Mouse (Mus musculus): ENCODE results near the gene 4430402I18Rik.

- TF ChIP-seq POLR2A (IDR thresholded peaks at IDR 0.05; ENCODE audit: low read depth, low read length) (no peak), GABPA (IDR thresholded peaks at IDR 0.05; ENCODE audit: insufficient replicate concordance, low read depth, low read length) (no peak), CTCF (conservative IDR thresholded peaks at IDR 0.05 in 1 of 2, IDR thresholded peaks at IDR 0.05 in 1 of 2; ENCODE audit: low read depth in 2 of 2, low read length in 2 of 2) (no peak), PAX5 (IDR thresholded peaks at IDR 0.05; ENCODE audit: low read length) (no peak), MAFK (IDR thresholded peaks at IDR 0.05; ENCODE audit: insufficient replicate concordance, low read length) (no peak), TCF12 (IDR thresholded peaks at IDR 0.05; ENCODE audit: low read depth, low read length) (no peak), JUND (conservative IDR thresholded peaks at IDR 0.05; ENCODE audit: low read depth, low read length) (no peak), MYC (IDR thresholded peaks at IDR 0.05; ENCODE audit: low read depth, low read length) (no peak), MXI1 (IDR thresholded peaks at IDR 0.05; ENCODE audit: low read depth, low read length) (no peak), RAD21 (IDR thresholded peaks at IDR 0.05; ENCODE audit: low read depth, low read length) (no peak), MAX (IDR thresholded peaks at IDR 0.05; ENCODE audit: low read length) (no peak)
Observed at GRCm38 (mm10) chr19:28927396-28927795, 40.2 kb downstream of the 4430402I18Rik start.
